Mouse (Mus musculus): Measurements from ENCODE around the gene Klhl31. TPM values are rescaled to one million over a fixed set of nuclear protein-coding genes. Genes with fewer than 3 reads are reported as not detected.
A peak's percentile ranks its signal among the peaks of the same experiment; 100 is the strongest.

Gene Klhl31
- total RNA-seq, 2 experiments from 2014 or later = not detected

GRCm38 (mm10) chr9:77695586-77695985 is 59.3 kb downstream of the Klhl31 start:
- ATAC-seq (ENCODE audit: poor library complexity, severe bottlenecking) = no peak

GRCm38 (mm10) chr9:77703476-77703875 is 67.2 kb downstream of the Klhl31 start:
- ATAC-seq (ENCODE audit: poor library complexity, severe bottlenecking) = no peak

- no peak for ATAC-seq (ENCODE audit: poor library complexity, severe bottlenecking)
These were observed 67.8 kb downstream of the Klhl31 start for GRCm38 (mm10) chr9:77704108-77704507.

- no peak for ATAC-seq (ENCODE audit: poor library complexity, severe bottlenecking)
These were observed 70.2 kb downstream of the Klhl31 start for GRCm38 (mm10) chr9:77706515-77706914.

GRCm38 (mm10) chr9:77707433-77708139 is 71.3 kb downstream of the Klhl31 start:
- ATAC-seq (ENCODE audit: poor library complexity, severe bottlenecking) = no peak

GRCm38 (mm10) chr9:77708950-77709349 is 72.7 kb downstream of the Klhl31 start:
- ATAC-seq (ENCODE audit: poor library complexity, severe bottlenecking) = peak; percentile 88

Other genes starting within 250 kb of the Klhl31 start
- 1.8 and 3.9 TPM in 2 replicates for gene Lrrc1, start 91.6 kb upstream of the Klhl31 start, total RNA-seq (2015)
- gene Lrrc1, start 91.6 kb upstream of the Klhl31 start, total RNA-seq (2017) = 1.7 and 5.0 TPM in 2 replicates
- gene Gclc, start 118.0 kb downstream of the Klhl31 start, total RNA-seq (2015) = 21.9 and 25.7 TPM in 2 replicates
- 24.7 and 28.5 TPM in 2 replicates for gene Gclc, start 118.0 kb downstream of the Klhl31 start, total RNA-seq (2017)